Mouse (Mus musculus) layer of hippocampus, adult 11-12 months (tissue): Measurements from ENCODE around the gene Gm43951.
"Not testable (repeated sequence)": the region's sequence is repeated elsewhere in the genome, so short reads cannot be mapped to it uniquely, and the experiment has no call there.

Experiments used
- DNase-seq: peaks from one replicate; pipeline ENCODE4 v3.0.0; 2022; ENCODE audit warnings: low spot score

Gm43951 gene

DNA sequence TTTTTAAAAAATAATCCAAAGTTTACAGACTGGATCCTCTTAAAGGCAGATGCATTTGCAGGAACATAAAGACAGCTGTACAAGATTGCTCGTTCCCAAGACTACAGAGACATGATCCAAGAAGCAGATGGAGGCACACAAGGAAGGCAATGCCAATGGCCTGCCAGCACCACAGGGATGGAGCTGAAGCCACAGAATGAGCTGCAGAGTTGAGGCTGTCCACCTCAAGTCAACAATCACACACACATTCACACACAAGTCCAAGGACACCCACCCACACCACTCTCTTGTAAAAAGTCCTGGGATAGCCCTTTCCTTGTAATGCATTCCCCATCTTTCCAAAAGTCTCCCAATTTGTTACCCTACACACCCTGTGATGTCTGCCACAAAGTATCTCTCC, 3.2 kb downstream of the Gm43951 start:
- DNase-seq, result no peak

DNA sequence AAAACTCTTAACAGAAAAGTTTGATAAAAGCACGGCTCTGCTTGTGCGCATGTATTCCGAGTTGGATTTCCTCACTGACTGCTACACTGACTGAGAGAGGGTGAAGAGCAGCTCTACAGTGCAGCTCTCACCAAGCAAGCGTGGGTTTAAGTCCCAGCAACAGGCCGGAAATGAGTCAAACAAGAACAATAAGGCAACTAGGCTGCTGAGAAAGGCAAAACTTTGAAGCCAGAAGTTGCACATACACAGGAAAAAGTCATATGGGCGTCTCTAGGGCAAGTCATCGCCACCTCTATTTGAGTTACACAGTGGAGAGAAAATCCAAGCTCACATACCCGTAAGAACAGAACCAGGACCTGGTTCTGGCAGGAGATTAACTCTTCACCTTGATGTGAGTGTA, 10.1 kb downstream of the Gm43951 start:
- DNase-seq, result no peak

DNA sequence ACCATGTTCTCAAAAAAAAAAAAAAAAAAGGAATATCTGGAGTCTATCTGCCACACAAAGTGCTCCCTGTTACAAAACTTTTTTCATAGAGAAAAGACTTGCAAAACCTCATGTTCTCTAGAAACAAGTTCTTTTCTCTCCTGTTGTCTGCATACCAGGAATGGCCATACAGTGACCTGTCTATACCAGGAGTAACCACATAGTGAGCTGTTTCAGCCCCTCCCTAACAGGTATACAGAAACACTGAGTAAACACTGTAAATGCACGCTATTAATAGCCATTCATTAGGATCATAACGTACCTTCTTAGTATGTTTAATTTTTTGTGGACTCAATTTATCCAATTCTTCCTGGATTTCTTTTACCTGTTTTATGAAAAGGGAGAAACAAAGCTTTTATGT, 12.4 kb downstream of the Gm43951 start:
- DNase-seq, result no peak

DNA sequence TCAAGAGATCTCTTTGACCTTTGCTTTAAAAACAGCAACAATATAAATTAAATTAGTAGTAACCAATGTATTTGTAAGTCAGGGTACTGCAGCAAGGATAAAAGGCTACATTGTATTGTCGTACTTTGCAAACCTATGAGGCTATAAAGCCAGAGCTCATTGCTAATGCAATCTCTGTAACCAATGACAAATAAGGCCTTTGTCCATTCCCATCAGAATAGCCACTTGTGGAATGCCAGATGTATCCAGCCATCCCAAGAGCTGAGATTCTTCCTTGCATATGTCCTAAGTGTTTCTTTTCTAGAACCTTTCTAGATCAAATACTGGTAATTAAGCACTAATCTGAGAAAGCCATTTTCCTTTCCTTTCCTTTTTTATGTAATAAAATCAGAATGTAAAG, 15.8 kb downstream of the Gm43951 start:
- no peak for DNase-seq

DNA sequence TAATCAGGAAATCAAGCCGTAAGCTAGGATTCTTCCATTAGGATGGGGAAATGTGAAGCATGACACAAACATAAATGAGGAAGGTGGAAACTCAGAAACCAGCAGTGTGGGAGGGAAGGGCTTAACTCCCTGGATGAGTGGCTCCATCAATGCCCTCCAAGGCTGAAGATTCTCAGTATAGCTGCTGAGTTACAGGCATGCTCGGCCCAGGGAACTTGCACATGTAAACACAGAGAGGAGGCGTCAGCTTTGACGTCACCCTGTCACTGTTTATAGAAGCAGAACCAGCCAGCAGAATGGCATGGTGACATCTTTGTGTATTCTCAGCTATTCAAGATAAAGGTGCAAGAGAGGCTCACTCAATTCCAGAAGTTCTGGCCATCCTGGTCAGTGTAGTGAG, 22.4 kb downstream of the Gm43951 start:
- no peak for DNase-seq

DNA sequence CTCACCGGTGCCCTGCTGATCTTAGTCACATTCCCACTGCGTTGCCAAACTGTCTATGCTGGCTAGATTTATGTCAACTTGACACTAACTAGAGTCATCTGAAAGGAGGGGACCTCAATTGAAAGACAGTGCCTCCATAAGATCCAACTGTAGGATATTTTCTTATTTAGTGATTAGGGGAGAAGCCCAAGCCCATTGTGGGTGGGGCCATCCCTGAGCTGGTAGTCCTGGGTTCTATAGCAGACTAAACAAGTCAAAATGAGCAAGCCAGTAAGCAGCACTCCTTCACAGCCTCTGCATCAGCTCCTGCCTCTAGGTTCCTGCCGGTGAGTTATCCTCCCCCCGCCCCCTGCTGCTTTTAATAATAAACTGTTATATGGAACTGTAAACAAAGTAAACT, 25.5 kb downstream of the Gm43951 start:
- DNase-seq, result no peak

DNA sequence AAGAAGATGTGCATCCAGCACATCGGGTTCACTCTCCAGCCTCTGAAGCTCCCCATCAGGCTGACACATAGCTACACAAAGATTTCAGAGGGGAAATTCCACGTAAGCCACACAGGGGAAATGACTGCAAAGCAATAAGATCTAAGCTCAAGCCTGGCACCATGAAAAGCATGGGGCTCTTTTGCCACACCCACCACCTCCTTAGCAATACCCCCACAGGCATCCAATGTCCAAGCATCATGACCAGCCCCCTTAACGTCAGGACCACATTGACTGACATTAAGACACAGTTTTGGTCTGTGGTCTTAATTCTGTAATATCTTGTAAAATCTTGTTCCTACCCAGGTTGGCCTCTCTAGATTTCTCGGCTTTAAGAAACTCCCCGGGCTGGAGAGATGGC, 26.1 kb downstream of the Gm43951 start:
- DNase-seq, result no peak

DNA sequence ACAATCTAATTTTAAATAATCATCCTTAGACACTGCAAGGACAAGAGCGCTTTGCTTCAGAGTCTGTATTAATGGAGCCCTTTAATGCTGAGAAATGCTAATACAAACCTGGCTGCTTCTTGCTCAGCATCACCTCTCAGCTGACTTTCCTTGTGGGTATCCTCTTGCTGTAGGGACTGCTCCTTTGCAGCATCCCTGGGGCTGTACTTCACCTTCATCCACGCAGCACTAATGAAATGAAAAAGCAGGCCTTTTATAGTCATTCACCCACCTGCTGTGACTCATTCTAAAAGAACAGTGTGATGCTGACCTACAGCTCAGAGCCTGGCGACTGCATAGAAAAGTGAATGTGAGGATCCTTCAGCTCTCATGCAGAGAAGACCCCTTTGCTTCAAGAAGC, 30.1 kb downstream of the Gm43951 start:
- DNase-seq, result no peak

DNA sequence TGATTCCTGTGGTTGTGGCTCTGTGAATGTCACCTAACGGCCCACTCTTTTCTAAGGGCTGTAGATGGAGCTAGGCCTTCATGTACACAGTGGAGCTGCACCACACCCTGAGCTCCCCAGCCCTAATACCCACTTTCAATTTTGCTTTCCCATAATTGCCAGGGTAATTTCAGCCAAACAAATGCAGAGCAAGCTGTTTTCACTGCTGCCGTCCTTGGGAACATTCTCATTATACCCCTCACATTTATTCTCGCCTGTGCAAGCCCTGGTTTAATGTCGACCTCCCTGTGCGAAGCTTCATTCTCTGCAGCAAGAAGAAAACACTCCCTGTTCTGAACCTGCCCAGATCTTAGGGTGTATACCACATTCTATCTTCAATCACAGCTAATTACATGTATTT, 30.7 kb downstream of the Gm43951 start:
- DNase-seq, result peak; percentile 26

DNA sequence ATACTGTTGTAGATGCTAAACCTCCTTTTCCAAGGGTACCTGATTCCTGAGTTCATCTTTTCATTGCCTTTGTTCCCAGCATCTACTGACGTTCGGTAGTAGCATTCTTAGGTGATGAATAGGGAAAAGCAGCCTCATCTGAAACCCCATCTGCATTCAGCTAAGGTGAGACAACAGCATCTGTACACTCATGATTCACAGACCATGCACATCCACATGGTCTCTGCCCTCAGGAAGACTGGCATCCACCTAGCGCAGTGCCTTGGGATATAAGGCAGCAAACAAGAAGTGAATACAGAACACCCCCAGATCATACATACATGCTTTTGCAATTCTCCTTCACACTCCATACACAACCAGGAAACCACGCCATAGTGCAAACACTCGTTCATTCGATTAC, 31.9 kb downstream of the Gm43951 start:
- no peak for DNase-seq

DNA sequence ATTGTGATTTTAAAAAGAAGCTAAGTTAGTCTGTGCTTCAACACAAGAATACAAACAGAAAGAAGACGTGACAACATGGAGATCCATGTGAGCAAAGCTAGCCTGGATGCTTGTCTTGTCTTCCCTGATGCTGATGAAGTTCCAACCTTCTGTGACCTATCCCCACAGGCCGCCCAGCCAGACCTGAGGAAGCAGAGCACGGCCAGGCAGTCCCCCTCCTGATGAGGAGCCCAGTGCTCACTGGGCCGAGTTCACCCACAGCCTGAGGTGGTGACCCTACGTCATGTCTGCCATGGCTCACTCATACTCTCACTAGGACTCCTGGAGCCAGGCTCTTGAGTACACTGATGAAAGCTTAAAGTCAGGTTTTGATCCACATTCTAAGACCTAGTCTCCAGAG, 33.1 kb downstream of the Gm43951 start:
- no peak for DNase-seq

DNA sequence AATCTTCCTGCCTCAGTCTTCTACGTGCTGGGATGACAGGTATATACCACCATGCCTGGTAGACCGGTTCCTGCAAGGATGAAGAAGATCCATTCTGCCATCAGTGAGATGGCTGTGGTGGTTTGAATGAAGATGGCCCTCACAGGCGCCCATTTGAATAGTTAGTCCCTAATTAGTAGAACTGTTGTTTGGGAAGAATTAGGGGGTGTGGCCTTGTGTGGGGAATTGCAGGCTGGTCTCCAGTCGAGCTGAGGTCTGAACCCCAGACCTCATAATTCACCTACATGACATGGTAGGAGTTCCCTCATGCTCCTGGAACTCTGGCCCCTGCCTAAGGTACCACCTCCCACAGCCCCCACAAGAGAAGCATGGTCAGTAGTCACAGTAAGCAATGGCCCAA, 34.7 kb downstream of the Gm43951 start:
- not testable (repeated sequence) for DNase-seq

DNA sequence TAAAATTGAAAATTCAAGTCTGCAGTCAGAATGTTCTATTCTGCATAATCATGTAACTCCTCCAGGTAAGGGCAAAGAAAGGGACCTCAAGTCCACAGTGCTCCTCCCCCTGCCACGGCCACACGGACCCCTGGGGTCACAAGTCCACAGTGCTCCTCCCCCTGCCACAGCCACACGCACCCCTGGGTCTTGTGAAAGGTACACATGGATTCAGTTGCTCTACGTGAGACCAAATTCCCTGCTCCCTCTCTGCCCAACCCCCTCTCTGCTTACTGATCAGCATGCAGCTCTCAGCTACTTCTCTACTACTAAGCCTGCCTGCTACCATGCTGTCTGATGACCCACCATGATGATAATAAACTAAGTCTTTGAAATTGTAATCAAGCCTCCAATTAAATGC, 36.8 kb downstream of the Gm43951 start:
- no peak for DNase-seq

DNA sequence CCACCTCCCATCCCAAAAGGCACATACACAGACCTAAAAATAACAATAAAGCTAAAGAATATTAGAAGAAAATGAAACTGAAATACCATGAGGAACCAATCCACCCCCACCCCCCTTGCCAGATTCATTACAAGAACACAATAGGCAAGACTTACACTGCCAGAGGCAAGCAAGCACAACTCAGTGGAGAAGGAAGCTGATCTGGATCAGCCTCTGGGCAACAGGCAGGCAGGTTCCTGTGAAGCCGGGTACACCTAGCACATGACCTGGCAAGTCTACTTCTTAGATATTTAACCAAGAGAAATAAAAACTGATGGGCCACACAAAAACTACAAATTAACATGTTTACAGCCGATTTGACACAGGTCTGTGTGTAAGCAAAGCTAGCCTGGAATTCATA, 43.4 kb downstream of the Gm43951 start:
- DNase-seq, result no peak

DNA sequence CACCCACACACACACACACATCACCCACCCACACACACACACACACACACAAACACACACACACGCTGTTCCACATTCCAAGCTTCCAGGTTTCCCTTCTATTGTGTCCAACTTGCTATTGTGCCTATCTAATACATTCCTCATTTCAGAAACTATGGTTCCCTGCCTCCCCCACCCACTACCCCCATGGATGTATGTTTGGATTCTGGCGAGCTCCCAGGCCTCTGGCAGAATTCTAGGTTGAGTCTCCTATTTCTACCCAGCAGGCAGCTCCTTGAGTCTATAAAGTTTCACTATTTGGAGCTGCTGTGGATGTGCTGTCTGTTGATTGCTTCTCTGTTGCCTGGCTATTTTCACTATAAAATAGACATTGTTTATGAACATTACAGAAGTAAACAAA, 50.0 kb downstream of the Gm43951 start:
- DNase-seq, result no peak

DNA sequence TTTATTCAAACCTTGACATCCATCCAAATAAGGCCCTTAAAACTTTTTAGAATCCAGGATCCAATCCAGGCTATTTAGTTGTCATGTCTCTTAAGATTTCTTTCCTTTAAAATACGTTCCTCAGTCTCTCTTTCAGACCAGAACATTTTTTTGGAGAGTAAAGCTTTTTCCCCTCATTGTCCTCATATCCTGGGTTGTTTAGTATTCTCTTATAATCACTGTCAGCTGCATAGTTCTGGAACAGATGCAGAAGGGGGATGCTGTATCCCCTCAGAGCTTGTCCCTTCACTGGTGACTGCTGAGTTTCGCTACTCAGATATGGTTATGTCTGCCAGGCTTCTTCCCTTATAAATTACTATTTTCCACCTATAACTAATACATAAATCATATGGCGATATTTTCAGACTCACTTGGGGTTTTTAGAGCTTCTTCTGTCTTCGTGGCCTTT, 50.6 kb downstream of the Gm43951 start:
- DNase-seq, result no peak

DNA sequence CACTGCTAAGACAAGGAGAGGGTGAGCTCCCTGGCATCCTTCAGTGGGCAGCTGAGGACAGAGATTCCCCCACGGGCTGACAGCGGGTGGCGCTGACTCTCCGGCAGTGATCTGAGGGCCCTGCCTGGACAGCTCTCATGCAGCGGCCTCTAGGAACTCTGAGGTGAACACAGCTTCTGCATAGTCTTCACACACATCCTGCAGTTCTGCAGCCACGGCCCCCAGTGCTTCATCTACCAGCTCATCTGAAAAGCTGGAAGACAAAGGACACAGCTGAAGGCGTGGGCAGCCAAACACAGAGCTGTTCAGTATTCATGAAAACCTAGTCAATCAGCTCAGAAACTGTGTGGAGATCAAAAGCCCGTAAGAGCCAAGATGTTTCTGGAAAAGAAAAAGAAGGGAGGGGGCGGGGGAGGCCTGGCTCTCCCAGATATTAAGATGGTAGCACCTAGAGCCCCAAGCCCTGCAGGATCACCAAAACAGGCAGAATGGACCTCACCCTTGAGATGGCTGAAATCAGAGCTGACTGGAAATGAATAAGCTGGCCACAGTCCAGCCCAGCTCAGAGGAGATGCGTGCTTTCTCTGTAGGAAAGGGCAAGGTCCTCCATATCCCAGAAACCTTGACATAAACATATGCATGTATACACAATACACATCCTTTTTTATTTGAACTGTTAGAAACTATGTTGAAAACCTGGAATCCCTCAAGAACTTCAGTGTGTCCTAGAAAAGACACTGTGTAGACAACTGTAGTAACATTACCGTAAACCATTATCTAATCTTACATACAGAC, 51.3 kb downstream of the Gm43951 start:
- DNase-seq, result peak; percentile 73
